Mouse (Mus musculus) kidney, embryonic 16.5 days (tissue): Measurements from ENCODE around the gene Alpl. TPM values are rescaled to one million over a fixed set of nuclear protein-coding genes. Genes with fewer than 3 reads are reported as not detected.

Source experiments
- ATAC-seq: fragments of 200-750 bp; cut with Nextera tagmentation; 2 replicates; pipeline ENCODE4 v1.8.0; 2017; ENCODE audit warnings: moderate TSS enrichment; ENCODE audit not compliant: low FRiP score, low TSS enrichment
- H3K27ac ChIP-seq: fragments of 300-500 bp; sonication (generic); 2 replicates; pipeline ENCODE4 v1.5.1; 2014; ENCODE audit warnings: low read length
- H3K27me3 ChIP-seq: fragments of 300-500 bp; sonication (generic); 2 replicates; pipeline ENCODE4 v1.6.1; 2014; ENCODE audit warnings: low read length, control low read depth, mixed read lengths; ENCODE audit not compliant: insufficient read depth
- H3K36me3 ChIP-seq: fragments of 300-500 bp; sonication (generic); 2 replicates; pipeline ENCODE4 v1.6.1; 2014; ENCODE audit warnings: low read length, control low read depth, mixed read lengths; ENCODE audit not compliant: insufficient read depth
- H3K4me1 ChIP-seq: fragments of 300-500 bp; sonication (generic); 2 replicates; pipeline ENCODE4 v1.6.1; 2014; ENCODE audit warnings: low read length, control low read depth, mixed read lengths; ENCODE audit not compliant: insufficient read depth
- H3K4me2 ChIP-seq: fragments of 300-500 bp; sonication (generic); replicated peaks from 2 replicates; pipeline ENCODE4 v1.6.1; 2014; ENCODE audit warnings: low read depth, low read length
- H3K4me3 ChIP-seq: fragments of 300-500 bp; sonication (generic); 2 replicates; pipeline ENCODE4 v1.5.1; 2014; ENCODE audit warnings: mild to moderate bottlenecking, low read length
- H3K9ac ChIP-seq: fragments of 300-500 bp; sonication (generic); replicated peaks from 2 replicates; pipeline ENCODE4 v1.6.1; 2014; ENCODE audit warnings: low read length
- H3K9me3 ChIP-seq: fragments of 300-500 bp; sonication (generic); 2 replicates; pipeline ENCODE4 v1.6.1; 2016; ENCODE audit warnings: low read length, control low read depth
- WGBS: fragments of 180-500 bp; shearing (Covaris S2); extraction: QIAGEN DNeasy Blood & Tissue Kit; methylation state at CpG from one replicate; pipeline ENCODE4 v1.1.7; 2014; 5-methylcytosine and 5-hydroxymethylcytosine counted together
- polyA plus RNA-seq: library from polyadenylated mRNA; unstranded; fragments of >200 nt; fragmentation: Nextera tagmentation; extraction: Ambion mirVana; gene quantifications from 2 replicates; pipeline ENCODE4 v1.2.1, GENCODE M21; 2015

Gene Alpl
- polyA plus RNA-seq, 1 experiment from 2014 or later: 19.2 TPM

- no peaks in the 10 kb centered on the region for H3K36me3 ChIP-seq
- no peak overlapping the region for H3K4me2 ChIP-seq
- 0 out of 2 replicates have a peak overlapping the region, but pooled peaks have one; percentile 46 for H3K27ac ChIP-seq
- H3K27me3 ChIP-seq: no peaks in the 10 kb centered on the region
- no peak overlapping the region for H3K4me3 ChIP-seq
- ATAC-seq: no peak
- H3K9me3 ChIP-seq: no peaks in the 10 kb centered on the region
- no peak overlapping the region for H3K9ac ChIP-seq
- 78% methylated on average over 7 of the region's 7 CpGs for WGBS
- peaks cover 13% of the 10 kb centered on the region for H3K4me1 ChIP-seq
Measured at GRCm38 (mm10) chr4:137787589-137788289, 8.4 kb downstream of the Alpl start.

GRCm38 (mm10) chr4:137786488-137786887, 9.7 kb downstream of the Alpl start:
- no peak overlapping the region for H3K9ac ChIP-seq
- peaks cover 13% of the 10 kb centered on the region for H3K4me1 ChIP-seq
- WGBS: 85% methylated on average over 6 of the region's 6 CpGs
- no peak overlapping the region for H3K27ac ChIP-seq
- H3K36me3 ChIP-seq: no peaks in the 10 kb centered on the region
- no peaks in the 10 kb centered on the region for H3K27me3 ChIP-seq
- ATAC-seq: no peak
- H3K4me3 ChIP-seq: no peak overlapping the region
- H3K9me3 ChIP-seq: no peaks in the 10 kb centered on the region
- no peak overlapping the region for H3K4me2 ChIP-seq

DNA sequence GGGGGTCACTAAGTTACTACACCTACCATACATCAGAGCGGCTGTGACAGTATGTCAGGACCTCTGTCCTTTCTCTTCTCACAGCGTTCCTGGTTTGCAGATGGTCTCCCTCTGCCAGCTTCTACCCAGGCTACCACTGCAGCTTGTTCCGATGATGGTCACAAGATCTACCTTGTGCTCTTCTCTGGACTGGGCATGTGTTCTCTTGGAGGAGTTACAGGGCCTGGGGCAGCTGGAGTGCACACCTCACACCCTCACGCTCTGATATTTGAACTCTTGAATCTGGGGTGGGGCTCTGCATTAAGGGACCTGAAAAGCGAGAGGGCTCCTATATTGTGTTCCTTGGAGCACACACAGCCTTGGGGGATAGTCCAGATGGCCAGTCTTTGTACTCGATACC, 10.9 kb downstream of the Alpl start:
- Histone ChIP-seq H3K9me3 (no peaks in the 10 kb centered on the region), H3K4me1 (peaks cover 13% of the 10 kb centered on the region), H3K4me2 (no peak overlapping the region), H3K27me3 (no peaks in the 10 kb centered on the region), H3K27ac (no peak overlapping the region), H3K4me3 (no peak overlapping the region), H3K36me3 (no peaks in the 10 kb centered on the region), H3K9ac (no peak overlapping the region)
- WGBS: 59% methylated on average over 6 of the region's 6 CpGs
- ATAC-seq: no peak

- Histone ChIP-seq H3K4me2 (no peak overlapping the region), H3K4me1 (peaks cover 13% of the 10 kb centered on the region), H3K9ac (no peak overlapping the region), H3K9me3 (no peaks in the 10 kb centered on the region), H3K27me3 (no peaks in the 10 kb centered on the region), H3K4me3 (no peak overlapping the region), H3K27ac (no peak overlapping the region), H3K36me3 (no peaks in the 10 kb centered on the region)
- ATAC-seq: no peak
- 71% methylated on average over 6 of the region's 6 CpGs for WGBS
Measured at GRCm38 (mm10) chr4:137784741-137785140, 11.4 kb downstream of the Alpl start.

GRCm38 (mm10) chr4:137783541-137784191, 12.5 kb downstream of the Alpl start:
- Histone ChIP-seq H3K27ac (no peak overlapping the region), H3K36me3 (no peaks in the 10 kb centered on the region), H3K4me1 (peaks cover 13% of the 10 kb centered on the region), H3K4me2 (no peak overlapping the region), H3K9ac (0 out of 2 replicates have a peak overlapping the region, but pooled peaks have one; percentile 24), H3K9me3 (no peaks in the 10 kb centered on the region), H3K4me3 (no peak overlapping the region), H3K27me3 (no peaks in the 10 kb centered on the region)
- 37% methylated on average over 9 of the region's 9 CpGs for WGBS
- peak; percentile 32; the same call in 1 of the 2 replicates for ATAC-seq

DNA sequence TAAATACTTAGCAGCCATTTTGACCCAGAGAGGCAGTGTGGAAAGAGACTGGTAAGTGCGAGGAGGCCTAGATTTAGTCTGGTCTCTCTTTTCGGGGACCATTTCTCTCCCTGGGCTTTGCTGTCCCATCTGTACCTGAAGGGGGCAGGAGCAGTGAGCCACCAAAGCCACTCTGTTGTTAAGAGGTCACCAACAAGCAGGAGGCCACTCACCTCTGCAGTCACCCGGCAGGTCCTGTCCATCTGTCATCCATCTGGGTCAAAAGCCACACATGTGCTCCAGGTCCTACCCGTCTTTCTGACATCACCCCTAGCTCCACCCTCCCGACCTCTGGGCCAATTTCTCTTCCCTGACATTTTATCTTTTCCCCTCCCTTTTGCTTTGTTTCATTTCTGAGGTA, 14.2 kb downstream of the Alpl start:
- no peak for ATAC-seq
- Histone ChIP-seq H3K36me3 (no peaks in the 10 kb centered on the region), H3K9me3 (no peaks in the 10 kb centered on the region), H3K4me2 (no peak overlapping the region), H3K4me1 (peaks cover 7% of the 10 kb centered on the region), H3K27ac (no peak overlapping the region), H3K4me3 (no peak overlapping the region), H3K9ac (no peak overlapping the region), H3K27me3 (no peaks in the 10 kb centered on the region)
- WGBS: 62% methylated on average over 5 of the region's 5 CpGs

DNA sequence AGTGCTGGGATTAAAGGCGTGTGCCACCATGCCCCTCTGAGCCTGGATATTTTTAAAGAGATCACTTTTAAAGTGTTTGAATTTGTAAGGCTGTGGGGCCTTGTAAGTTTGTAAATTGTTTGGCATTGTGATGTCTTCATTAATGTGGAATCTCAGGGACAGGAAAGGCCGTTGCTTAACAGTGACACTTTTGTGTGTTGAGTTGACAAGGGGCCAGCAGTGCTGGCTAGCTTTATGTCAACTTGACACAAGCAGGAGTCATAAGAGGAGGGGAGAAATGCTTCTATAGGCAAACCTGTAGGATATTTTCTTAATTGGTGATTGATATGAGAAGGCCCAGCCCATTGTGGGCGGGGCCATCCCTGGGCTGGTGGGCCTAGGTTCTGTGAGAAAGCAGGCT, 15.2 kb downstream of the Alpl start:
- peaks cover 7% of the 10 kb centered on the region for H3K4me1 ChIP-seq
- WGBS: 72% methylated on average over 3 of the region's 3 CpGs
- no peak overlapping the region for H3K4me2 ChIP-seq
- H3K4me3 ChIP-seq: no peak overlapping the region
- no peak overlapping the region for H3K27ac ChIP-seq
- no peak overlapping the region for H3K9ac ChIP-seq
- no peak for ATAC-seq
- H3K36me3 ChIP-seq: no peaks in the 10 kb centered on the region
- H3K9me3 ChIP-seq: no peaks in the 10 kb centered on the region
- no peaks in the 10 kb centered on the region for H3K27me3 ChIP-seq

DNA sequence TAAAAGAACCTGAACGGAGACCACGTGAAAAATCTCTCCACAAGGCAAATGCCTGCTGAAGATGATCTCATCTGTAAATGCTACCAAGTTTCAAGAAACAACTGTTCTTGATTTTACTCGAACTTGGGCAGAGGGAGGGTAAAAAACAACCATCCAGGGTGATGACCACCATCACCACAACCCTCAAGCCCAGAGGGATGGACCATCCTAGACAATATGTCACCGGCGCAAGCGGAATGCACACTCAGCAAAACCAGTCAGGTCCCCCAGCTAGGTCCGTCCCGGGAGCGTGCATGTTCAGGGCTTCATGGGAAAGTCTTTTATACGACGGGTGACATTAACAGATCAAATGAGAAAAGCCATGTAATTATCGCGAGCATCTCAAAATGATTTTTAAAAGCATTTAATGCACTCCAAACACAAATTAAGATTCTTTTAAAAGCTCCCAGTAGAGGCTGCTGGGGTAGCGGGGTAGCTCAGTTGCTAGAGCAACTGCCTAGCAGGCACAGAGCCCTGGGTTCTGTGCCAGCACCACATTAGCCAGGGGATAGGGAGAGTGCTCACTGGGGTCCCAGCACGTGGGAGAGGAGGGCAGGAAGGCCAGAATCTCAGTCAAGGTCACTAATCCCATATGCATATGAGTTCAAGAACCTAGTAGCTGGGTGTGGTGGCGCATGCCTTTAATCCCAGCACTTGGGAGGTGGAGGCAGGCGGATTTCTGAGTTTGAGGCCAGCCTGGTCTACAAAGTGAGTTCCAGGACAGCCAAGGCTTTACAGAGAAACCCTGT, 17.6 kb downstream of the Alpl start:
- ATAC-seq: no peak
- no peak overlapping the region for H3K4me2 ChIP-seq

GRCm38 (mm10) chr4:137777866-137778265, 18.3 kb downstream of the Alpl start:
- Histone ChIP-seq H3K36me3 (no peaks in the 10 kb centered on the region), H3K27ac (no peak overlapping the region), H3K9ac (no peak overlapping the region), H3K27me3 (no peaks in the 10 kb centered on the region), H3K4me2 (no peak overlapping the region), H3K9me3 (no peaks in the 10 kb centered on the region), H3K4me1 (peaks cover 12% of the 10 kb centered on the region), H3K4me3 (no peak overlapping the region)
- no peak for ATAC-seq
- WGBS: 88% methylated on average over 4 of the region's 4 CpGs

More for the DNA sequence above, 17.6 kb downstream of the Alpl start:
- Histone ChIP-seq H3K27me3 (no peaks in the 10 kb centered on the region), H3K36me3 (no peaks in the 10 kb centered on the region), H3K27ac (no peak overlapping the region), H3K4me1 (peaks cover 11% of the 10 kb centered on the region), H3K4me3 (no peak overlapping the region), H3K9ac (no peak overlapping the region), H3K9me3 (no peaks in the 10 kb centered on the region)
- 83% methylated on average over 17 of the region's 17 CpGs for WGBS
